Mouse (Mus musculus): ENCODE measurements around the gene Gm8159. TPM values are rescaled to one million over a fixed set of nuclear protein-coding genes. Genes with fewer than 3 reads are reported as not detected.
"Not testable (repeated sequence)": the region's sequence is repeated elsewhere in the genome, so short reads cannot be mapped to it uniquely, and the experiment has no call there.

The Gm8159 gene
- under 1 TPM in 1 of 2 experiments, not detected in 1; 0.50 TPM for total RNA-seq (2021)

DNA sequence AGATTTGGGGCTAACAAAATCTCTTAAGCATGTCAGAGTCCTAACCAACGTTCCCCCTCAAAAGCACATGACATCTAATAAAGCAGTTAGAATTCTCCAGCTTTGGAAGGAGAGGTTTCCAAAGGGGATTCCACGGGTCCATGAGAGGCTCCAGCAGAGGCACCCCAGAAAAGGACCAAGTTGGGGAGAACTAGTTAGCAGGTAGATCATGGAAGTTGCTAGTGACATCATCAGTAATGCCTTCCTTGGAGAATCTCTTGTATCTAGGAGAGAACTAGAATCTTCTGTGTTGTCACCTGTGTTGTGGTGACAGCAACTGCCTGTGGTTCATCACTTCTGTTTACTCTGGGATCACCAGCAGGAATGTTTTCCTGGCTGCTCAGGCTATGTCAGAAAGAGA lies at the start of gene Gm8159:
Gene Gm8159, plus strand, starts transcription at position 301 of the 400 bp plus-strand sequence.
- not testable (repeated sequence) for DNase-seq

DNA sequence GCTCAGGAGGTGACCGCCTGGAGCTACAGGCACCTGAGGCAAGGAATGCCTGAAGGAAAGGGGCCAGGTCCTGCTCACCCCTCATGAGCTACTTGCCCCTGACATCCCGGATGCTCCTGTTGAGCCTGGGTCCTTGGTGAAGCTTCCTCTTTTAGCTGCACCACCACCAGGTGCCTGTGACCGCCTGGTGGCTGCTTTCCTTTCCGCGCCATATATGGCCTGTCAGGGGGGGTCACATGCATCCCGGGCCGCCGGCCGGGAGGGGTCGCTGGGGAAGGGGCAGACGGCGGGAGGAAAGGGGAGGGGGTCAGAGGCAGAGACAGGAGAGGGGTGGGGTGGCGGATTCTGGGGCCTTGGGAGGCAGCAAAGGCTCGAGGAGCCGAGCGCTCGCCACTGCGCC lies 17.2 kb downstream of the Gm8159 start:
- DNase-seq: peak in 1 of 2 experiments; percentile 1

DNA sequence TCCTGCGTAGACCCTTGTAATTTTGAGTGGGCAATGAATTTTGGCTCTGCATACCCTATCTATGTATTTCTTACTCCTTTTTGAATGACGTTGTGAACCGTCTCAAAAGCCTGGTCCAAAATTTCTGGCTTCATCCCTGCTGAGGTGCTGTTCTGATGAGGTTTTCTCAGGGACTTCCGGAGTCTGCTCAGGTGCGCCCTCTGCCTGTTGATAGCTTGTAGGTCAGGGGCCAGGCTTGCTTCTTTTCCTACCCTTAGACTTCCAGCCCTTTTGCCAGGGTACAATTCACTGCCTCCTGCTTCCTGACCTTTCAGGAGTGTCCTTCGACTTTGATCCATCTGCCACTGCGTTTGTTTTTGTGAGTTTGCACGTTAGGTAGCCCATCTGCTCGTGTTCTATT lies 18.2 kb downstream of the Gm8159 start:
- DNase-seq: peak in 1 of 2 experiments; percentile 3

DNA sequence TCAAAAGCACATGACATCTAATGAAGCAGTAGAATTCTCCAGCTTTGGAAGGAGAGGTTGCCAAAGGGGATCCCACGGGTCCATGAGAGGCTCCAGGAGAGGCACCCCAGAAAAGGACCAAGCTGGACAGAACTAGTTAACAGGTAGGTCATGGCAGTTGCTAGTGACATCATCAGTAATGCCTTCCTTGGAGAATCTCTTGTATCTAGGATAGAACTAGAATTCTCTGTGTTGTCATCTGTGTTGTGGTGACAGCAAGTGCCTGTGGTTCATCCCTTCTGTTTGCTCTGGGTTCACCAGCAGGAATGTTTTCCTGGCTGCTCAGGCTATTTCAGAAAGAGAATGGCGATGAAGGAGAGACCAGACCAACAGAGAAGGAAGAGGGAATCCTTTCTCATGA lies 31.7 kb downstream of the Gm8159 start, which contains the start of gene Gm3239:
Gene Gm3239, plus strand, starts transcription at position 301 of the 400 bp plus-strand sequence.
- DNase-seq: not testable (repeated sequence)

Other genes starting within 250 kb of the Gm8159 start
- gene Gm3159, start 234.8 kb upstream of the Gm8159 start, total RNA-seq (2021): not detected
- under 1 TPM; 0.25 to 0.63 TPM for gene Gm3164, start 216.9 kb upstream of the Gm8159 start, total RNA-seq (2021)
- not detected for gene Gm3173, start 201.4 kb upstream of the Gm8159 start, total RNA-seq (2021)
- gene Gm3182, start 150.6 kb upstream of the Gm8159 start, total RNA-seq (2021): not detected
- not detected for gene Gm3047, start 76.9 kb upstream of the Gm8159 start, total RNA-seq (2021)
- not detected for gene Gm3239, start 31.8 kb downstream of the Gm8159 start, total RNA-seq (2021)
- not detected for gene Gm7876, start 76.9 kb downstream of the Gm8159 start, total RNA-seq (2021)
- under 1 TPM in 1 of 2 experiments, not detected in 1; 0.20 TPM for gene Gm3252, start 94.4 kb downstream of the Gm8159 start, total RNA-seq (2021)
- not detected for gene Gm9602, start 144.0 kb downstream of the Gm8159 start, total RNA-seq (2021)
- not detected for gene Gm3269, start 205.8 kb downstream of the Gm8159 start, total RNA-seq (2021)
- 10 to 100 TPM in 1 of 2 experiments, 1 to 10 TPM in 1; 8.9 to 13.8 TPM for gene Gm3264, start 223.2 kb downstream of the Gm8159 start, total RNA-seq (2021)

Measured in layer of hippocampus, postnatal 36 days (tissue).